Mouse (Mus musculus) CD8-positive naive resting alpha-beta T cell, adult 2 months (primary cell): ENCODE measurements around the gene Kdsr.
"Not testable (repeated sequence)": the region's sequence is repeated elsewhere in the genome, so short reads cannot be mapped to it uniquely, and the experiment has no call there.

ENCODE experiments used
- DNase-seq, 2 experiments: peaks; one replicate each; pipeline ENCODE4 v3.0.0; 2022; ENCODE audit warnings: low read depth in 2 of 2, low spot score in 2 of 2

Kdsr gene

GRCm38 (mm10) chr1:106739810-106740209 lies 19.7 kb downstream of the Kdsr start:
- DNase-seq = no peak

DNA sequence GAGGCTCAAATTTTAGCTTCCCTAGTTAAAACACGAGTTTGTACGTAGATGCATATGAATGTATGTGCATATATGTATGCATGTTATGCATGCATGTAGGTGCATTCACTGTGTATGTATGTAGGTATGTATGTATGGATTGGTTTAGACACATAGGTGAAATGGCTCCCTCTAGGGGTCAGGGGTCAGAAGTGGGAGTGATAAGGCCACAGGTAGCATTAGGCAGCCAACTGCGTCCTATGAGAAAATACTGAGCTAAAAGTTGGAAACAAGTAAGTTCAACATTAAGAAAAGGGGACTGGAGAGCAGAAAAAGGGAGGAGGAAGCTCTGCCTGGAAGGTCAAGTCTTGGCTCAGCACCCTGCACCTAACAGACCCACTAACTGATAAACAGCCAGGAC lies 21.4 kb downstream of the Kdsr start:
- peak; percentile 37 to 61 for DNase-seq

GRCm38 (mm10) chr1:106736211-106736610 lies 23.3 kb downstream of the Kdsr start:
- DNase-seq = no peak

DNA sequence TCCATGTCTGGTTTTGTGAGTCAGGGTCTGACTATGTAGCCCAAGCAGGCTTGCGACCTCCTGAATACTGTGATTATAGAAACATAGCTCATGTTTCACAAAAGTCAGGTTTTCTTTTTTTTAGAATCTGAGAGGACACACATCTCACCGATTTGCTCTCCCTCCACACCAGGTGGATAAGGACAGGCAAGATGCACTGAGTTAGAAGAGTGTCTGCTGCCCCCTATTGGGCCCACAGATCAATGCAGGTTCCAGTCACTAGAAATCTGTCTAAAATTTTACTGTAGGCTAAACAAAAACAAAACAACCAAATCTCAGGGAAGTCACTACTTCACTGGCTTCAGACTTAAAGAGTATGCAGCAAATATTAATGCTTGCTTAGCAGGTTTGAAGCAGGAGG lies 23.9 kb downstream of the Kdsr start:
- peak; percentile 29 to 58 for DNase-seq

DNA sequence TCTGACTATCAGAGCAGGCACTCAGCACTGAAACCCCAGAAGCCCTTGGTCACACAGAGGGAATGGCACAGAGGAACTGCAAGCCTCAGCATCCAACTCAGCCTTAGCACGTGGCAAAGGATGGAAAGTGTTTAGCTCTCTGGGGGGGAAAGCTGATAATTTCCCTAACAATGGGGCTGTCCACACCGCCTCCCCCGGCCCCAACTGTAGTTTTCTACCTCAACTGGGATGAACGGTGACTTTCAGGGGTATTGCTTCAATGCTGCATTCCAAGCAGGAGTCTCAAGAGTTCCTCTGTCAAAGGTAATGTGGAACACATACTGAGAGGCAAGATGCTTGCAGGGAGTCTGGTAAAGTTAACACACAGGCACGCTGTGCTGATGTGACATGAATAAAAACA lies 37.5 kb downstream of the Kdsr start:
- DNase-seq = no peak

DNA sequence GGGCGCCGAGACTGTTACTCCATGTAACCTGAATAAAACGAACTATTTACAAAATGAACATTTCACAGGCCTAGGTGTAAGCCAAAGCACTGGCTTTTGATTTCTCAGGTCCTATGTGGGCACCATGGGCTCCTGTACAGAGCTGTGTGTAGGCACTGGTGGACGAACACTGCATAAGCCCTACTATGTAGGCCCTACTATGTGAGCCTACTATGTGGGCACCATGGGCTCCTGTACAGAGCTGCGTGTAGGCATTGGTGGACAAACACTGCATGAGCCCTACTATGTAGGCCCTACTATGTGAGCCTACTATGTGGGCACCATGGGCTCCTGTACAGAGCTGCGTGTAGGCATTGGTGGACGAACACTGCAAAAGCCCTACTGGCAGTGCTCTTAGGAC lies 41.8 kb downstream of the Kdsr start:
- DNase-seq = not testable (repeated sequence)

GRCm38 (mm10) chr1:106717071-106717601 lies 42.4 kb downstream of the Kdsr start:
- DNase-seq = peak; percentile 52 to 67

GRCm38 (mm10) chr1:106716141-106716540 lies 43.4 kb downstream of the Kdsr start:
- no peak for DNase-seq

GRCm38 (mm10) chr1:106715111-106716083 lies 44.1 kb downstream of the Kdsr start:
- DNase-seq = no peak

DNA sequence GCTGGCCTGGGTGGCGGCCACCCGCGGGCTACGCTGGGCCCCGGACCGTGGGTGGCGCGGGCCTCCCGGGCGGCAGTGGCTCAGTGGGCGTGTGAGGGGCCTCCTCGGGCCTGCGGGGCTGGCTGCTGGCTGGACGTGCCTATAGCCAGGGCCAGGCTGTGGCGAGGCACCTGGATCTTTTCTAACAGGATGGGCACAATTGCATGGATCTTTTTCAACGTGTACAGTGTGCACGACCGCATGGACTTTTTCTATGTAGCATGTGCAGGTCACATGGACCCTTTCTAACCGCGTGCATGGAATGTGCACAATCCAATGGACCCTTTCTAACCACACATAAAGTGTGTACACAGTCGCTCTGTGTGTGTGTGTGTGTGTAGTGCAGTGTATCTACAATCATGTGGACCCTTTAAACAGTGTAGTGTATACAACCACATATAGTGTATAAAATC lies 45.0 kb downstream of the Kdsr start:
- DNase-seq = no peak

GRCm38 (mm10) chr1:106713621-106714529 lies 45.7 kb downstream of the Kdsr start, which contains the start of gene Bcl2:
Gene Bcl2, minus strand, starts transcription at chr1:106714274.
- peak; percentile 74 to 80 for DNase-seq

- DNase-seq = peak; percentile 75 to 83
Observed at GRCm38 (mm10) chr1:106712330-106712729, 47.2 kb downstream of the Kdsr start.

DNA sequence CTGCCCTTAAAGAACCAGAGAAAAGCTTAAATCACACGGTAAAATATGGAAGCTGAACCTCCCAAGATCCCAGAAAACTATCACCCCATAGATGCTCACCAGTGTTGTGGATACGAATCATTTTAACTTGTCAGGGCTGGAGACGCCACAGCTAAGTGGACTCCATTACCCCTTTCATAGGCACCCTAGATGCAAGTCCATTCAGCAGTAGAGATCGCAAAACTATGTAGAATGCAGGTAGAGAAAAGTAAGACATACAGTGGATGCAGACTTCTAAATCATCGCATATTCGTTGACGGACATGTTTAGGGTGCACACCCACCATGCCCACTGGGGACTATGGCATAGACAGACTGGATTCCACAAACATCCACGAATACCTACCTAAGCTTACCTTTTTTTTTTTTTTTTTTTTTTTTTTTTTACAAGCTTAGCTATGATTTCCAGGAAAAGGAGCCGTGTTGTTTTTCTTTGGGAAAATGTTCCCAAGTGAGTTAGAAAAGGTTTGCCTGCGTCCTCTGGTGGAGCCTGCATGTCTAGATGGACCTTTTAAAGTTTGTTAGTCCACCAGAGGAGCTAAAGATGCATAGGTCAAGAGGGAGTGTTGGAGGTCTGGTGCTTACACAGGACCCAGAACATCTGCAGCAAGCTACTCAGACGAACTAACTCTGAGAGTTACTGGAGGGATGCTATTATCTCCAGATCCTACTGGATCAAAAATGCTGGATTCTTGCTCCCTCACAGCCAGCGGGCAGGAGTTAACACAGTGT lies 48.0 kb downstream of the Kdsr start:
- no peak for DNase-seq

DNA sequence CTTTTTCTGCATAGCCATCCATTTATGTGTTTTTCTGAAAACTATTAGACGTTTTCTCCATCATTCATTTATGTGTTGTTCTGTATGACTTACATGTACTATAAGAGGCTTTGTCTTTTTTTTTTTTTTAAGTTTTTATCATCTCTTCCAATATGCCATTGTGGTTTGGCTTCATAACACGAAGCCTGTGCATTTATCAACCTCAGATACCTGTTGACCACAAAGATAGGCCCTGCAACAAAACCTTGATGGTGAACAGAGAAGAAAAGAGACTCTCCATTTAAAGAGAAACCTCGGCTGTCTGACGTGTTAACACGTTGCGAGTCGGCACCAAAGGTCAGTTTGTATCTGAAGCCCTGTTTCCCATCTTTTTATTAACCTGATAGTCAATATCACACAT lies 49.3 kb downstream of the Kdsr start:
- DNase-seq = no peak

- DNase-seq = no peak
Observed at GRCm38 (mm10) chr1:106707036-106707880, 52.3 kb downstream of the Kdsr start.

DNA sequence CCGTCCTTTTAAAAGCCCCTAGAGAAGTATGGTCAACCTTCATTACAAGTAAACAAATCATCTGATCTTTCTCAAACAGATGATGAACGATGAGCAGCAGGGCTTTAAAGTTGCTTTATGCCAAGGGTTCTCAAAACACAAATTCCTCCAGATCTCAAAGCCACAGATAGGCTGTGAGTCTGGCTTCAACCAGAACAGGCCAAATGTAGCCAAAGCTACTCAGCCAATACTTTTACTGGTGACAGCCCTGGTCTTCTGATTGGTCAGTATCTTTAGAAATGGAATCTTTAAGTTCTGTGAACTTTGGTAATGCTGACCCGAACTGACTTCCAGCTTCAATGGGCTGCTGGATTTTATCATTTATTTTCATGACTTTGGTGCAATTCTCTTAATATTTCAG lies 56.3 kb downstream of the Kdsr start:
- no peak for DNase-seq

DNA sequence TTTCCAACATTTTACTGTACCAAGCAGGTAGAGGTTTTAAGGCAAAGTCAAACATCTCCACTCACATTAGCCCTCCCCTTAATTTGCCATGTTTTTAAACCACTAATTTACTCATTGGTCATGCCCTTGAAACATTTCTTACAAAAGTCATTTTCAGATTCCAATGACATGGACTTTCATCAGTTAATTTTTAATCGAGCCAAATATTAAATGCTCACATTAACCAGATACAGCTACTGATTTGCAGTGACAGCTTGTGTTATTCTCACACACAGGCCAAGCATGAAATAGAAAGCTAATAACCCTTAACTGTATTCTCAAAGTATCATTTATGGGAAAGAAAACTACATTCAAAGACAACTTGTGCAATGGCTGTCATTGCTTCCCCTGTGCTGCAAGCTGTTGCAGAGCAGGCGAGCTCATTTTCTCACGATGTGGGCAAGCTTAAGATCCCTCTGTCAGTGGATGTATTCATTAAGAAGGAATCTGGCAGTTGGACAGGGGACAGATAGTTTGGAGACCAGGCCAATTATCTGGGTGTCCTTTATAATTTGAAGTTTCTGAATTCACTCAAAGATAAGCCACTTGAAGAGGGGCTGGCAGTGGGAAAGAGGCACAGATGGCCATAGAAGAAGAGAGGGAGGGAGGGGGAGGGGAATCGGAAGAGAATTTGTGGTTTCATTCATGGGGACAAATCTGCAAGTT lies 56.9 kb downstream of the Kdsr start:
- no peak for DNase-seq

GRCm38 (mm10) chr1:106700520-106701114 lies 58.9 kb downstream of the Kdsr start:
- no peak for DNase-seq

- no peak for DNase-seq
Observed at GRCm38 (mm10) chr1:106696472-106696871, 63.1 kb downstream of the Kdsr start.
